Mouse (Mus musculus) Patski (cell line): ENCODE data around the gene Gm15262. TPM values are rescaled to one million over a fixed set of nuclear protein-coding genes. Genes with fewer than 3 reads are reported as not detected.
"Not testable (repeated sequence)": the region's sequence is repeated elsewhere in the genome, so short reads cannot be mapped to it uniquely, and the experiment has no call there.

Experiments
- ATAC-seq: fragments of 100-300 bp; one replicate; pipeline ENCODE4 v1.8.0; 2021
- CTCF ChIA-PET: fragments of 350-600 bp; sonication (Branson Sonifier 250); formaldehyde crosslinking; loops from one replicate; lab custom pipeline; 2022; ENCODE audit warnings: inconsistent platforms; lab: Charles Lee
- POLR2A ChIA-PET: fragments of 350-600 bp; sonication (Branson Sonifier 250); formaldehyde crosslinking; loops from one replicate; lab custom pipeline; 2022; ENCODE audit warnings: antibody characterized with exemption, inconsistent platforms; lab: Charles Lee
- DNase-seq: peaks from one replicate; pipeline ENCODE4 v3.0.0-alpha.2; 2011; ENCODE audit warnings: low read depth, low spot score
- H3K27me3 ChIP-seq: fragments of 371-371 bp; one replicate; pipeline ENCODE4 v1.5.1; 2021
- CTCF ChIP-seq: fragments of 100-300 bp; IDR thresholded peaks from one replicate; pipeline ENCODE4 v1.5.1; 2021
- in situ Hi-C: fragments of 300-500 bp; cut with MboI; formaldehyde crosslinking; loops from 3 replicates; pipeline ENCODE4 v1.11.1; 2018; ENCODE audit warnings: low pct_unique_long_range_greater_than_20kb, mixed read lengths
- polyA plus RNA-seq: library from polyadenylated mRNA; unstranded; gene quantifications from one replicate; pipeline ENCODE4 v1.2.3, GENCODE M21; 2021

Gene Gm15262
- not detected for polyA plus RNA-seq

GRCm38 (mm10) chrX:161287156-161287555 is at the start of gene Gm15262:
Gm15262 (plus strand) TSS chrX:161287456.
- H3K27me3 ChIP-seq, ATAC-seq, CTCF ChIA-PET, POLR2A ChIA-PET, in situ Hi-C loops, DNase-seq: not testable (repeated sequence)

- peaks cover 19% of the 10 kb centered on the region for H3K27me3 ChIP-seq
- no peak for TF ChIP-seq CTCF
- no peak for DNase-seq
- no peak for ATAC-seq
- ChIA-PET CTCF (no interaction called here), POLR2A (no interaction called here)
- in situ Hi-C loops, result no loop called here
Measured at GRCm38 (mm10) chrX:161308131-161308530, 20.9 kb downstream of the Gm15262 start.

- ChIA-PET POLR2A (no interaction called here), CTCF (no interaction called here)
- ATAC-seq, result no peak
- in situ Hi-C loops, result no loop called here
- TF ChIP-seq CTCF, result no peak
- DNase-seq, result no peak
- peaks cover 7% of the 10 kb centered on the region for H3K27me3 ChIP-seq
Measured at GRCm38 (mm10) chrX:161316443-161316842, 29.2 kb downstream of the Gm15262 start.

GRCm38 (mm10) chrX:161370927-161371326 is 83.7 kb downstream of the Gm15262 start:
- no peak for DNase-seq
- CTCF ChIA-PET, result no interaction called here
- TF ChIP-seq CTCF, result peak; percentile 33
- no peak for ATAC-seq
- peaks cover 19% of the 10 kb centered on the region for H3K27me3 ChIP-seq
- POLR2A ChIA-PET, result no interaction called here
- in situ Hi-C loops, result no loop called here

GRCm38 (mm10) chrX:161371461-161371860 is 84.2 kb downstream of the Gm15262 start:
- in situ Hi-C loops, result no loop called here
- ATAC-seq (no peak), DNase-seq (no peak)
- CTCF ChIA-PET, result no interaction called here
- H3K27me3 ChIP-seq, result peaks cover 18% of the 10 kb centered on the region
- POLR2A ChIA-PET, result no interaction called here
- TF ChIP-seq CTCF, result no peak

- ATAC-seq (no peak), DNase-seq (no peak)
- ChIA-PET POLR2A (no interaction called here), CTCF (no interaction called here)
- in situ Hi-C loops, result loop anchor here (25.0 kb wide), 1 partner anchor 1087 kb away; no protein-coding TSS in a partner anchor
- no peak for TF ChIP-seq CTCF
- H3K27me3 ChIP-seq, result peaks cover 4% of the 10 kb centered on the region
Measured at GRCm38 (mm10) chrX:161375568-161375967, 88.3 kb downstream of the Gm15262 start.

GRCm38 (mm10) chrX:161385791-161386190 is 98.5 kb downstream of the Gm15262 start:
- TF ChIP-seq CTCF, result peak; percentile 76
- H3K27me3 ChIP-seq, result peaks cover 10% of the 10 kb centered on the region
- CTCF ChIA-PET, result no interaction called here
- DNase-seq (no peak), ATAC-seq (no peak)
- POLR2A ChIA-PET, result interaction anchor here (0.6 kb wide), 1 partner anchor 666 kb away, joined by 4 read pairs; no protein-coding TSS in a partner anchor
- in situ Hi-C loops, result loop anchor here (25.0 kb wide), 1 partner anchor 1077 kb away; no protein-coding TSS in a partner anchor

GRCm38 (mm10) chrX:161387942-161388341 is 100.7 kb downstream of the Gm15262 start:
- DNase-seq (no peak), ATAC-seq (no peak)
- peaks cover 10% of the 10 kb centered on the region for H3K27me3 ChIP-seq
- POLR2A ChIA-PET, result no interaction called here
- CTCF ChIA-PET, result no interaction called here
- in situ Hi-C loops, result loop anchor here (25.0 kb wide), 1 partner anchor 1074 kb away; no protein-coding TSS in a partner anchor
- no peak for TF ChIP-seq CTCF

- in situ Hi-C loops, result loop anchor here (5.0 to 25.0 kb wide), 2 partner anchors 428 to 1063 kb away; no protein-coding TSS in a partner anchor
- DNase-seq, result no peak
- ATAC-seq, result no peak
- ChIA-PET POLR2A (no interaction called here), CTCF (no interaction called here)
- H3K27me3 ChIP-seq, result peaks cover 16% of the 10 kb centered on the region
- peak; percentile 80 for TF ChIP-seq CTCF
Measured at GRCm38 (mm10) chrX:161399110-161399509, 111.9 kb downstream of the Gm15262 start.

GRCm38 (mm10) chrX:161411151-161411550 is 123.9 kb downstream of the Gm15262 start:
- peaks cover 15% of the 10 kb centered on the region for H3K27me3 ChIP-seq
- ChIA-PET POLR2A (no interaction called here), CTCF (no interaction called here)
- in situ Hi-C loops, result no loop called here
- ATAC-seq, result no peak
- no peak for TF ChIP-seq CTCF
- DNase-seq, result no peak

Other genes starting within 250 kb of the Gm15262 start
- gene Scml2, start 170.3 kb upstream of the Gm15262 start, polyA plus RNA-seq, result not detected